Mouse (Mus musculus): ENCODE measurements at regions not wholly inside any gene's neighbourhood (a gene's known extent, or its start where the extent isn't known, plus 50 kb on each side); places are given as distances from the start of the nearest gene placed in this dataset.

DNA sequence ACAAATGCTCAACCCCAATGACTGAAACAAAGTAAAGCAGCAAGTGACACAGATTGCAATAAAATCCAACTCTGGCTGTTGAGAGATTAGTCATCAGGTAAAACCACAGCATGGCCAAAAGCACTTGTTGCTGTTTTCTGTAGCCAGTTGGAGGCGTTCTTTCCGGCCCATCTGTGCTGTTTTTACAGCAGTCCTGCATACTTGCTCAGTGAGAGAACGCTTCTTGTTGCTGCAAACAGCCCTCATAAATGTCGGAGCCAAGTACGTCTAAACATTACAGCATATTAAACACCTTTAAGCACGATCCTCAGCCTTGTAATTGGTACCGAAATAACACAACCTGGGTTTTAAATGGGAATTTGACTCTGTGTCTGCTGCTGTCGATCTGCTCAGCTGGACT, 65.6 kb upstream of the Hs3st3a1 start:
- no peak overlapping the region for H3K4me3 ChIP-seq (ENCODE audit: low read depth, low read length)
- H3K27me3 ChIP-seq (ENCODE audit: control insufficient read depth, insufficient read depth, low read length), result no peaks in the 10 kb centered on the region
- no peak overlapping the region for H3K27ac ChIP-seq (ENCODE audit: low read depth)
- no peaks in the 10 kb centered on the region for H3K4me1 ChIP-seq (ENCODE audit: control insufficient read depth, insufficient read depth)
- no peak for TF ChIP-seq EP300 (IDR thresholded peaks at IDR 0.05; ENCODE audit: low read depth)
- TF ChIP-seq CTCF (IDR thresholded peaks at IDR 0.05; ENCODE audit: low read depth), result no peak
- no peak overlapping the region for H3K9ac ChIP-seq (replicated peaks; ENCODE audit: low read depth, low read length)
- no peaks in the 10 kb centered on the region for H3K36me3 ChIP-seq (replicated peaks; ENCODE audit: control insufficient read depth, insufficient read depth, low read length)
- DNase-seq (ENCODE audit: low spot score) (no peak), ATAC-seq (ENCODE audit: insufficient read depth, low read depth) (no peak)
- no peak overlapping the region for H3K4me2 ChIP-seq (ENCODE audit: low read depth, low read length)
- 76% methylated on average over 8 of the region's 8 CpGs for WGBS
- H3K9me3 ChIP-seq (replicated peaks; ENCODE audit: control insufficient read depth, low read length), result no peaks in the 10 kb centered on the region

DNA sequence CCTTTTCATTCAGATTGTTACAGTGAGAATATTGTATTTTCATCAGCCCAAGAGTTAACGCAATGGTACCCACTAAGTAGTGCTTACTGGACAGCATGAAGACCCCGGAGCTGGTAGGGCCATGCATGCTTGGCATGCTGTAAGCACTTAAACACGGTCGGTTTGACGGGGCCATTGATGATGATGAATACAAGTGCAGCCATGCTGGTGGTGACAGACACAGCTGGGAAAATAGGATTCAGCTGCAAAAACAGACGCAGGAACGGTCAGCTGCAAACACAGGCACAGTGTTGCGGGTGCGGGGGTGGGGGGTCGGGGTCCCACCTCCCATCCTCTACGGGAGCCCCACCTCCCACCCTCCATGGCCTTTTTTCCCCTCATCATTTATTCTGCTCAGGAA, 99.7 kb upstream of the Hs3st3a1 start:
- no peak for TF ChIP-seq CTCF (IDR thresholded peaks at IDR 0.05; ENCODE audit: low read depth)
- TF ChIP-seq EP300 (IDR thresholded peaks at IDR 0.05; ENCODE audit: low read depth), result no peak
- H3K27ac ChIP-seq (ENCODE audit: low read depth), result no peak overlapping the region
- H3K27me3 ChIP-seq (ENCODE audit: control insufficient read depth, insufficient read depth, low read length), result no peaks in the 10 kb centered on the region
- no peak overlapping the region for H3K4me2 ChIP-seq (ENCODE audit: low read depth, low read length)
- no peak overlapping the region for H3K4me3 ChIP-seq (ENCODE audit: low read depth, low read length)
- no peak overlapping the region for H3K9ac ChIP-seq (replicated peaks; ENCODE audit: low read depth, low read length)
- no peaks in the 10 kb centered on the region for H3K36me3 ChIP-seq (replicated peaks; ENCODE audit: control insufficient read depth, insufficient read depth, low read length)
- H3K4me1 ChIP-seq (ENCODE audit: control insufficient read depth, insufficient read depth), result 0 out of 2 replicates have a peak, but pooled peaks cover 10% of the 10 kb centered on the region
- ATAC-seq (ENCODE audit: insufficient read depth, low read depth), result no peak
- no peaks in the 10 kb centered on the region for H3K9me3 ChIP-seq (replicated peaks; ENCODE audit: control insufficient read depth, low read length)
- no peak for DNase-seq (ENCODE audit: low spot score)
- 60% methylated on average over 11 of the region's 11 CpGs for WGBS

DNA sequence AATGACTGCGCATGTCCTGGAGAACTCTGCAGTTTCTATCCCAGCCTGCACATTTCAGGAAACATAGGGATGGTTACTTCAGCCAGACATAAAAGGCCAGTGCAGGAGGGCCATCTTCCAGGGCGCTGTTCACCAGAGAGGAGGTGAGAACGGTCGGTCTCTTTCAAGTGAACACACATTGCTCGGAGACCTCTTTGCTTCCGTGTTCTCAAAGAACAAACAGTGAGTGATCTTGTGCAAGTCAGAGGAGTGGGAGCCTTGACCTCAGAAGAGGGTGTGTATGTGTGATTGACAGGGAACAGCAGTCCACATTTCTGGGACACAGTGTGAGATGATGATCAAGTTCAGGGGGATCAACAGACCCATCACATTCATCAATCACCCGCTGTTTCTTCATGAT, 102.7 kb upstream of the Hs3st3a1 start:
- H3K4me3 ChIP-seq (ENCODE audit: low read depth, low read length), result no peak overlapping the region
- TF ChIP-seq CTCF (IDR thresholded peaks at IDR 0.05; ENCODE audit: low read depth) (no peak), EP300 (IDR thresholded peaks at IDR 0.05; ENCODE audit: low read depth) (no peak)
- H3K27ac ChIP-seq (ENCODE audit: low read depth), result no peak overlapping the region
- DNase-seq (ENCODE audit: low spot score) (no peak), ATAC-seq (ENCODE audit: insufficient read depth, low read depth) (no peak)
- no peak overlapping the region for H3K9ac ChIP-seq (replicated peaks; ENCODE audit: low read depth, low read length)
- H3K4me1 ChIP-seq (ENCODE audit: control insufficient read depth, insufficient read depth), result 0 out of 2 replicates have a peak, but pooled peaks cover 10% of the 10 kb centered on the region
- H3K27me3 ChIP-seq (ENCODE audit: control insufficient read depth, insufficient read depth, low read length), result no peaks in the 10 kb centered on the region
- H3K9me3 ChIP-seq (replicated peaks; ENCODE audit: control insufficient read depth, low read length), result no peaks in the 10 kb centered on the region
- 65% methylated on average over 7 of the region's 7 CpGs for WGBS
- H3K4me2 ChIP-seq (ENCODE audit: low read depth, low read length), result no peak overlapping the region
- no peaks in the 10 kb centered on the region for H3K36me3 ChIP-seq (replicated peaks; ENCODE audit: control insufficient read depth, insufficient read depth, low read length)

DNA sequence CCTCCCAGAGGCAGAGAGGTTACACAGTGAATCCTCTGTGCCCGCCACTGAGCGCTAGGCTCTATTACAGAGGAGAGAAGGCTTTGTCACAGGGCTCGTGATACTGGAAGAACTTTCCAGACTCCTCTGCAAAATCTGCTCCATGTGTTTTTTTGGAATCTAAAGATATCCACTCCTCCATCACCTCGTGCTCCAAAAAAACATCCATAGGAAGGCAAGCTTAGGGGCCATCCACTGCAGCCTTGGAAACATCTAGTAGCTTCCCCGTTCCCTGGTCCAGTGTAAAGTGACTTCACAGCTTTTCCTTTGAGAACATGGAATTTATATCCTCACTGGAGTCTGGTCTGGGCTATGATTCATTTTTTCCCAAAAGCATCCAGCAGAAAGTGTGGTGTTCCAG, 103.3 kb upstream of the Hs3st3a1 start:
- WGBS, result 63% methylated on average over 5 of the region's 5 CpGs
- Histone ChIP-seq H3K36me3 (replicated peaks; ENCODE audit: control insufficient read depth, insufficient read depth, low read length) (no peaks in the 10 kb centered on the region), H3K4me3 (ENCODE audit: low read depth, low read length) (no peak overlapping the region), H3K4me2 (ENCODE audit: low read depth, low read length) (no peak overlapping the region), H3K4me1 (ENCODE audit: control insufficient read depth, insufficient read depth) (0 out of 2 replicates have a peak, but pooled peaks cover 8% of the 10 kb centered on the region), H3K9me3 (replicated peaks; ENCODE audit: control insufficient read depth, low read length) (no peaks in the 10 kb centered on the region), H3K27me3 (ENCODE audit: control insufficient read depth, insufficient read depth, low read length) (no peaks in the 10 kb centered on the region), H3K27ac (ENCODE audit: low read depth) (no peak overlapping the region), H3K9ac (replicated peaks; ENCODE audit: low read depth, low read length) (no peak overlapping the region)
- TF ChIP-seq CTCF (IDR thresholded peaks at IDR 0.05; ENCODE audit: low read depth), result no peak
- no peak for TF ChIP-seq EP300 (IDR thresholded peaks at IDR 0.05; ENCODE audit: low read depth)
- DNase-seq (ENCODE audit: low spot score) (no peak), ATAC-seq (ENCODE audit: insufficient read depth, low read depth) (no peak)

DNA sequence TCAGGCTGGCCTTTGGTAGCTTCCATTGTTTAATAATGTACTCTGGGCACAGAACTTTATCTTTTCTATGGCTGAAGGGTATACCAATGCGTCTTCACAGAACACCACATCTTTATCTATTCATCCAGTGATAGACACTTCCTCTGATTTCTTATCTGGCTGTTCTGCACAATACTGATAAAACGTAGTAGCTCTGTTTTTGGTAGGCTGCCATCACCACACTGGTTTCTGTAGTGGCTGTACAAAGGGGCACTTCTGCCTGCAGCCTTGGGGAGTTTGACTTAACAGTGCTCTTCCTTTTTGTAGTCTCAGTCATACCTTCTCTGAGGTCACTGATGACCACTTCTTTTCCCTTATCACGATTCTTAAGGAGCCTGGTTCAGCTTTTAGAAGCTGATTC, 106.0 kb upstream of the Hs3st3a1 start:
- H3K4me3 ChIP-seq (ENCODE audit: low read depth, low read length), result no peak overlapping the region
- H3K4me2 ChIP-seq (ENCODE audit: low read depth, low read length), result no peak overlapping the region
- DNase-seq (ENCODE audit: low spot score) (no peak), ATAC-seq (ENCODE audit: insufficient read depth, low read depth) (no peak)
- no peak overlapping the region for H3K27ac ChIP-seq (ENCODE audit: low read depth)
- H3K27me3 ChIP-seq (ENCODE audit: control insufficient read depth, insufficient read depth, low read length), result no peaks in the 10 kb centered on the region
- H3K9me3 ChIP-seq (replicated peaks; ENCODE audit: control insufficient read depth, low read length), result no peaks in the 10 kb centered on the region
- WGBS, result 14% methylated on average over 3 of the region's 3 CpGs
- no peaks in the 10 kb centered on the region for H3K4me1 ChIP-seq (ENCODE audit: control insufficient read depth, insufficient read depth)
- TF ChIP-seq CTCF (IDR thresholded peaks at IDR 0.05; ENCODE audit: low read depth) (no peak), EP300 (IDR thresholded peaks at IDR 0.05; ENCODE audit: low read depth) (no peak)
- H3K36me3 ChIP-seq (replicated peaks; ENCODE audit: control insufficient read depth, insufficient read depth, low read length), result no peaks in the 10 kb centered on the region
- H3K9ac ChIP-seq (replicated peaks; ENCODE audit: low read depth, low read length), result no peak overlapping the region

DNA sequence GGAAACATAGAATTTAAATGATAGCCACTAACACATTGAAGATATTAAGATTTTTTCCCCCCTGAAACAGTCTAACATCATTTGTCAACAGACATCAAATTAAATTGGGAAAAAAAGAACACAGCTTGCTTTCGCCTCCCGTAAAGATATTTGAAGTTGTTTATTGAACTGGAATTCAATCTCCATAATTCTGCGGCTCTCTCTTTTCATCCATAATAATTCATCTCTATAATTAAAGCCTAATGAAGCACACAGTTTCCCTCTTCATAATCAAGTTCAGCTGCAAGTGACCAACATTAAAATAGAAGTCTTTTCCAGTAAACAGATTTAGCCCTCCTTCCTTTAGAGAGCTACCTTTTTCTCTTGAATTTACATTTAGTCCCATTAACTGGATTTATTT, 107.4 kb upstream of the Hs3st3a1 start:
- H3K27ac ChIP-seq (ENCODE audit: low read depth), result no peak overlapping the region
- H3K4me1 ChIP-seq (ENCODE audit: control insufficient read depth, insufficient read depth), result no peaks in the 10 kb centered on the region
- TF ChIP-seq CTCF (IDR thresholded peaks at IDR 0.05; ENCODE audit: low read depth) (no peak), EP300 (IDR thresholded peaks at IDR 0.05; ENCODE audit: low read depth) (no peak)
- H3K4me2 ChIP-seq (ENCODE audit: low read depth, low read length), result no peak overlapping the region
- H3K4me3 ChIP-seq (ENCODE audit: low read depth, low read length), result no peak overlapping the region
- WGBS, result 93% methylated on average over 3 of the region's 3 CpGs
- no peaks in the 10 kb centered on the region for H3K9me3 ChIP-seq (replicated peaks; ENCODE audit: control insufficient read depth, low read length)
- no peak overlapping the region for H3K9ac ChIP-seq (replicated peaks; ENCODE audit: low read depth, low read length)
- H3K27me3 ChIP-seq (ENCODE audit: control insufficient read depth, insufficient read depth, low read length), result no peaks in the 10 kb centered on the region
- no peaks in the 10 kb centered on the region for H3K36me3 ChIP-seq (replicated peaks; ENCODE audit: control insufficient read depth, insufficient read depth, low read length)
- ATAC-seq (ENCODE audit: insufficient read depth, low read depth), result no peak
- no peak for DNase-seq (ENCODE audit: low spot score)
